Mouse (Mus musculus) small intestine, adult 2 months (tissue): ENCODE data around the gene Cr2.
A peak's percentile ranks its signal among the peaks of the same experiment; 100 is the strongest.

Experiments
- CTCF ChIP-seq: fragments of 200-500 bp; IDR thresholded peaks from 2 replicates; pipeline ENCODE4 v1.5.1; 2012; ENCODE audit warnings: low read depth, mild to moderate bottlenecking, control low read depth, inconsistent platforms, low read length, moderate library complexity, mixed read lengths; ENCODE audit not compliant: insufficient replicate concordance, insufficient read length; ENCODE audit errors: extremely low read depth
- POLR2A ChIP-seq: fragments of 200-500 bp; IDR thresholded peaks from 2 replicates; pipeline ENCODE4 v1.6.1; 2012; ENCODE audit warnings: low read depth, mild to moderate bottlenecking, control low read depth, inconsistent platforms, low read length, moderate library complexity

GRCm38 (mm10) chr1:195091699-195092219 lies 84.8 kb downstream of the Cr2 start:
- TF ChIP-seq POLR2A: 0 out of 2 replicates have a peak, but pooled peaks have one; percentile 18
- no peak for TF ChIP-seq CTCF
